Mouse (Mus musculus) CD4-positive helper T cell, adult 2 months (primary cell): ENCODE data around the gene Psmd5.

Source experiments
- DNase-seq: peaks from one replicate; pipeline ENCODE4 v3.0.0-alpha.2; 2012; ENCODE audit warnings: low read depth, missing footprints, low spot score

Psmd5 gene

DNA sequence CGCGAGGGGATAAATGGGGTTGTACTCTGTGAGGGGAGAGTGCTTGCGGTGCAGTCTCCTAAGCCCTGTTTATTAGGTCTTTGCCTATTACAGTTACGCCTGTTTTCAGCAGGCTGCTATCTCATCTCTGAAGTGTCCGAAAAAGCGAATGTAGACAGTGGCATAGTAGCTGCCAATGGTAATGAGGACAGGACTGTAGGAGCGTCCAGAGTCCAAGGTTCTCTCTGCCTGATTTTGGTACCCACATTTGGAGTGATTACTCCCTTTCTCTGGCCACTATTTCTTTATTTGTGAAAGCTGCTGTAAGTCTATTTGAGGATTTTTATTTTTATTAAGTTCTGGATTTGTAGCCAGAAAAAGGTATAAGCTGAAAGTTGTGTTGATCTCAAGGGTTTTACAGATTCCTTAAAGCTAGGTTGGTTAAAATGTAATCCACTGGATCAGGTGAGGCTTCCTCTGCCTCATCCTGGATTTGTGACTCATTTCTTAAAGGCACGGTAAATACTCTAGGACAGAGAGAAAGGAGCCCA, at the start of gene Psmd5:
Psmd5 (minus strand) TSS at position 153 of the 530 bp plus-strand sequence.
- no peak for DNase-seq

DNA sequence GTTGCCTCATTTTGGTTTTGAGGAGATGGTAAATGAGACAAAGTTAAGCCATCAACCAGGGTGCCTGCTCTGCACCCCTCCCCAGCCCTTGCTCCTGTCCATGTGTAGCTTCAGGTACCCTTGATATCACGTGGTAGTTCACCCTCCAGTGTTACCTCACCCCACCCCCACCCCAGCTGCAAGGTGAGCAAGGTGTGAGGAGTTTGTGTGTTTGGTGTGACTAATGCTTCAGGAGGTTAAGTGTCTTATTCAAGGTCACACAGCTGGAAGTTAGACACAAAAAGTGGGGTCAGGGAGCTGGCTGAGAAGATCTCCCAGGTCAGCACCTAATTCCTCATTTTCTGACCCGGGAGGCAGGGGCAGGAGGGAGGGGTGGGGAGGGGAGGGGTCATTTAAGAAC, 48.0 kb upstream of the Psmd5 start:
- DNase-seq, result no peak

- no peak for DNase-seq
Observed at GRCm38 (mm10) chr2:34920144-34920543, 45.4 kb upstream of the Psmd5 start.

GRCm38 (mm10) chr2:34915103-34915502, 40.3 kb upstream of the Psmd5 start:
- no peak for DNase-seq

- no peak for DNase-seq
Observed at GRCm38 (mm10) chr2:34914823-34915082, 40.0 kb upstream of the Psmd5 start.

DNA sequence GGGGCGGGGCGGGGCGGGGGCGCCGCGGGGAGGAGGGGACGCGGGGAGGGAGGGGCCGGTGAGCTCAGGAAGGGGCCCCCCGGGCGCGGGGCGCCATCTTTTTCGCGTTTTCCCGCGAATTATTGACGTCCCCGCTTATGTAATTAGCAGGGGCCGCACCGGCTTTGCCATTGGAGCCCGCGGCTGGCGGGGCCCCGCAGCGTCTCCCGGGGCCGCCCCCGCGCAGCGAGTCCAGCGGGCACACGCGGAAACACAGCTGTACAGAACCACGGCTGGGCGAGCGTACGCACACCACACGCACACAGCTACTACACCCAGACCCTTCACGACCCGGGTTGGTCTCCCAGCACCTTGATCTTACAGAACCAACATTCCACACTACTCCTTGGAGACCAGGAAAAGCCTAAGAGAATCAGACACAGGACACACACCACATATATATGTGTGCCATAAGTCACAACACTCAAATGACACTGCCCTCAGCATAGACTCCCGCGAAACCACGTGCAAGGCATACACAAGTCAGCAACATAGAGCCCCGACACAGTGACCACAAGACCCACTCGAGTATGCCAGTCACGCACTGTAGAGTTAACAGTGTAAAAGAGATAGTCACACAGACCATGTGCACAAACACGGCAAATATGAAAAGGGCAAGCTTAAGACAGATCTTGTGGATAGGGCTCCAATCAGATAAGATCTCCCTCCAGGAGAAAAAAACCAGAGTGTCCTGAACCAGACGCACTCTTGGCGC, 39.5 kb upstream of the Psmd5 start:
- DNase-seq, result peak; percentile 75

- DNase-seq, result peak; percentile 68
Observed at GRCm38 (mm10) chr2:34913218-34914068, 38.7 kb upstream of the Psmd5 start, which contains the start of gene Phf19. Gene Phf19, minus strand, starts transcription at chr2:34914026.

GRCm38 (mm10) chr2:34912613-34913012, 37.8 kb upstream of the Psmd5 start:
- DNase-seq, result no peak

DNA sequence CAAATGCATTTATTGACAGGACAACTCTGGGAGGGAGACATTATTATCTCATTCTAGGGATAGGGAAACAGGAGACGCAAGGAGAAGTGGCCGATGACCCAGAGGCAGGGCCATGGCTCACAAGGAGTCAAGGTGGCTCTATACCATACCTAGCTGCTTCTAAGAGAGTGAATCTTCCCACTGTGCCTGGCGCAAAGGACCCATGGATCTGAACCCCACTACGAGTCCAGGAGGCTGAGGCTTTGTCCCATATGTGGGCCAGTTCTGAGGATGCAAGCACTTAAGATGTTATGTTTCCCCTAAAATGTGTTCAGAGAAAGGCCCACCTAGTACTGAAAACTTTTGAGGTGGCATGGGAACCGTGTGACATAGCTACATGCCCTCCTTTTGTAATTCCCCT, 37.1 kb upstream of the Psmd5 start:
- DNase-seq, result no peak

DNA sequence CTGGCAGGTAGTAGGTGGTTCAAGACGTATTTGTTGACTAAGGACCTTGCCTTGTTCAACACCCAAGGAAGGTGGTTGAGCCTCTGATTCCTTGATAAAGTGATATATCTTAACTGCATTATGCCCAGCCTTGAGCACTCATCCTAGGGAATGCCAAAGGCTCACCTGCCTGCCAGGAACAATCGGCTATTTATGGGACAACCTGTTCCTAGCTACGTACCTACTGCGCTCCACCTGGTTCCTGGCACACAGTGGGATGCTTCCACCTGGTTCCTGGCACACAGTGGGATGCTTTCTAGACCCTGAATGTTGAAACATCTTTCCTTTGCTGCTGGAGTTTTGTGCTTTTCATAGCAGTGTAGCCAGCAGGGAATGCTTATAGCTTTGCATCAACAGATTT, 35.0 kb upstream of the Psmd5 start:
- DNase-seq, result no peak

DNA sequence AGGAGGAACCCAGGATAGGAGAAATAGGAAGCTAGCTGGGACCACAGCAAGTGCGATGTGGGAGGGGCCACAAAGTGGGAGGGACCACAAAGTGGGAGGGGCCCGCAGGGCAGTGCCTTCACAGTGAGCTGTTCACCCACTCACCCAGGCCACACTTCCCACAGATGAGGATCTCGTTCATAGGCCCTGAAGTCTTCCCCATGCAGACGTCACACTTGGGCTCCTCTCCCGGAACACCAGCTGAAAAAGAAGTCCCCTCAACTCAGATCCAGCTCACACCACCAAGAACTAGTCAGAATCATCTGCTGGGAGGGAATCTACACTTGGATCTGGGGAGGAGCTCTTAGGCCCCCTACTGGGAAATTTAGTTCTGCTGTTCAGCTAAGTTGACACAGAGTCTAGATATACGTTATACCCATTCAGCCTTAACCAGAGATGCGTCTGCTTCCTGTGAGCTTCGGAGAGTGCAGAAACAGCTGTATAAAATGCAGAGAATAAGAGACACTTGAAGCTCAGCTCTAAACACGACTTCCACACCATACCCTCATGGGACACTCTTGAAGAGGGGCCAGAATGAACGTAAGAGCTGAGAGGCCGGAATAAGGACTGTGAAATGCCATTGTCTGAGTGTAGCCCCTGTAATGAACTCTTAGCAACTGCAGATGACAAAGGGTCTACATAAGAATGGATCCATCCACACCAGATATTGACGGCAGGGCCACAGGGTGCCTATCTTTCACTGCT, 32.3 kb upstream of the Psmd5 start:
- DNase-seq, result peak; percentile 69

GRCm38 (mm10) chr2:34906426-34906825, 31.7 kb upstream of the Psmd5 start:
- peak; percentile 16 for DNase-seq

DNA sequence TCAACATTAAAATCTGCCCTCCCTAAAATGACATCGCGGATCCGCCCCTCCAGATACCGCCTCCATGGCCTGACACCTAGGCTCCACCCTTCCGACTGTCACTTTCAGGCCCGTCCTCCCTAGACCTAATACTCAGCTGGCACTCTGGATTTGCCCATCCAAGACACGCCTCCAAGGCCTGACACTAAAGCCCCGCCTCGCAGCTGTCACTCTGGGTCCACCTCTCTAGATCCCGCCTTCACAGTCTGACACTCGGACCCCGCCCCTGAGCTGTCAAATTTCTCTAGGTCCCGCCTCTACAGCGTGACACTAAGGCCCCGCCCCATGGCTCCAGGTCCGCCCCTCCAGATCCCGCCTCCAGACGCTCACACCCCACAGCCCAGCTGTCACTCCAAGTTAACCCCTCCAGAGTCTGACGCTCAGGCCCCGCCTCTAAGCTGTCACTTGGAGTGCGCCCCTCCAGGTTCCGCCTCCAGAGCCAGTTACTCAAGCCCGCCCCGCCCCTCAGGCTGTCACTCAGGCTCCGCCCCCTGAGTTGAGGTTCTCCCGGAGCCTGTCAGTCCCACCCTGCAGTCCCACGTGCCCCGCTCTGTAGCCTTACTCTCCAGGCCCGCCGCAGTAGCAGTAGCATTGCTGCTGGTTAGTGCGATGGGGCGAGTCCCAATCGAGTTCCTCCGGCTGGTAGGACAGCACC, 30.2 kb upstream of the Psmd5 start:
- peak; percentile 98 for DNase-seq

GRCm38 (mm10) chr2:34903652-34904405, 29.1 kb upstream of the Psmd5 start:
- no peak for DNase-seq

GRCm38 (mm10) chr2:34903191-34903590, 28.4 kb upstream of the Psmd5 start:
- DNase-seq, result no peak

DNA sequence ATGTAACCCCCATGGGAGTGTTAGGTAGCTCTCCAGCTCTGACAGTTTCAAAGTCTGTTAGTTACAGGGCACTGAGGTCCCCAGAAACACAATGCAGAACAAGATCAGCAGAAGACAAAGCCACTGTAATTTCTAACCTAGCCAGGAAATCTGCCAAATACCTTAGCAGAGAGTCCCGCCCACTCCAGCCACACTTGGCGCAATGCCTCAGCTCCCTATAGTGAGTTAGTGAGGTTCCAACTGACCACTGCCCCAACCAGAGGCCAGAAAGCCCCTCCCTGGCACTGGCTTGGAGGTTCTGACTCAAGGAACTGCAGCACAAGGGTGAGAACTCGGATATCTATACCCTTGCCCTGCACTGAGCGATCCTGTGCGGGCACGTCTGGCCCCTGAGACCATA, 28.0 kb upstream of the Psmd5 start:
- DNase-seq, result no peak

DNA sequence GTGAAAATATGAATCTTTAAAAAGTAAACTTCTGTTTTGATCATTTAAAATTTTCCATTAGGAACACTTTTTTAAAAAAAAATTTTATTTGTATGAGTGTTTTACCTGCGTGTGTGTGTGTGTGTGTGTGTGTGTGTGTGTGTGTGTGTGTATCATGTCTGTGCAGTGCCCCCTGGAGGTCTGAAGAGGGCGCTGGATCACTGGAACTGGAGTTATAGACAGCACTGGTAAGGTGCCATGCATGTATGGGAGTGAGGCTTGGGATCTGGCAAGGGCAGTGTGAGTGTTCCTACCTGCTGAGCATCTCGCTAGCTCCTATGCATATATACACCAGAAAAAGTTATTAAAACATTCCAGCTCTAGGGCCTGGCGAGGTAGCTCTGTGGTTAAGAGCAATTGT, 27.0 kb upstream of the Psmd5 start:
- DNase-seq, result no peak

- DNase-seq, result no peak
Observed at GRCm38 (mm10) chr2:34900412-34900811, 25.6 kb upstream of the Psmd5 start.

DNA sequence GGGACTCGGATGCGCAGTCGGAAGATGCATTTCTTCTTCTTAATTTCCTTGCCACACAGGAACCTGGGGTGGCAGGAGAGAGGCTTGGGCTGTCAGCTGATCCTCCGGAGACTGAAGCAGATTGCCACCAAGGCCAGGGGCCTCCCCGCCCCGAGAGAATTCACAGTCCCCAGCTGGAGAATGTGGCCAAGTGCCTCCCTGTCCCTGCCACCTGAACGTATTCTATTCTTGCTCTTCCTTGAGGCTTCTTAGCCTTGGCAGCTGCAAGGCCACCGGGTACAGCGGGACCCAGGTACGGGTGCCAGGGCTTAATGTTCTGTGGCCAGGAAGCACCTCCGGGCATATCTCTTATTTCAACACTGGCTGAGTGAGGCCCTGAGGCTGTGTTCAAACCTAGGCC, 24.9 kb upstream of the Psmd5 start:
- no peak for DNase-seq

GRCm38 (mm10) chr2:34897820-34898219, 23.1 kb upstream of the Psmd5 start:
- DNase-seq, result peak; percentile 58
